Comparison of ENCODE assay signal across 12 mouse cellular contexts in genomic region chr9:69907123-69907945, GRCm38 (mm10).
A peak's percentile ranks its signal among the peaks of the same experiment; 100 is the strongest.
DNase-seq lines count a peak whose midpoint lies in the region; ATAC-seq and TF ChIP-seq lines count a peak whose summit lies in the region.
"Had no signal": no experiment of that assay in that cellular context is flagged by ENCODE, and none has a peak within 500 bp of the region (broad histone marks: within the 10 kb centered on the region; RNA-seq: fewer than 3 reads in every experiment).

No protein-coding gene starts in this region.

- TF ChIP-seq POLR2A in heart, adult 2 months (IDR thresholded peaks at IDR 0.05; ENCODE audit: insufficient read depth, low read depth, low read length), result no peak

- H3K4me1 ChIP-seq in heart, embryonic 15.5 days (replicated peaks), result peaks cover 4% of the 10 kb centered on the region; the same call in 1 of the 2 replicates
- H3K4me1 ChIP-seq in heart, adult 2 months (ENCODE audit: control insufficient read depth, insufficient read depth, low read length), result no peaks in the 10 kb centered on the region
- no peaks in the 10 kb centered on the region for H3K4me1 ChIP-seq in forebrain, embryonic 12.5 days
- H3K4me1 ChIP-seq: liver, embryonic 12.5 days had no signal

- TF ChIP-seq CTCF in heart, adult 2 months (IDR thresholded peaks at IDR 0.05), result no peak

- intact Hi-C loops in heart, adult 2 months (cut with DNase I), result no loop called here

- no peaks in the 10 kb centered on the region for H3K36me3 ChIP-seq in heart, embryonic 15.5 days
- H3K36me3 ChIP-seq in heart, adult 2 months (ENCODE audit: control insufficient read depth, insufficient read depth, low read length), result no peaks in the 10 kb centered on the region
- no peaks in the 10 kb centered on the region for H3K36me3 ChIP-seq in forebrain, embryonic 12.5 days (replicated peaks)
- H3K36me3 ChIP-seq: liver, embryonic 12.5 days had no signal

- no peaks in the 10 kb centered on the region for H3K79me2 ChIP-seq in heart, adult 2 months (replicated peaks; ENCODE audit: control insufficient read depth, insufficient read depth, low read length)

- no peak overlapping the region for H3K27ac ChIP-seq in heart, embryonic 15.5 days
- no peak overlapping the region for H3K27ac ChIP-seq in heart, adult 2 months
- H3K27ac ChIP-seq in forebrain, embryonic 12.5 days, result no peak overlapping the region
- H3K27ac ChIP-seq: liver, embryonic 12.5 days; stomach, postnatal 0 days had no signal

- no peaks in the 10 kb centered on the region for H3K9me3 ChIP-seq in heart, embryonic 15.5 days (replicated peaks)
- H3K9me3 ChIP-seq in forebrain, embryonic 12.5 days, result no peaks in the 10 kb centered on the region
- H3K9me3 ChIP-seq: liver, embryonic 12.5 days had no signal

- H3K9ac ChIP-seq in heart, embryonic 15.5 days, result no peak overlapping the region
- H3K9ac ChIP-seq in heart, adult 2 months (ENCODE audit: low read depth, low read length), result no peak overlapping the region
- no peak overlapping the region for H3K9ac ChIP-seq in forebrain, embryonic 12.5 days
- H3K9ac ChIP-seq: liver, embryonic 12.5 days had no signal

- peak overlapping the region; percentile 47 for H3K4me2 ChIP-seq in heart, embryonic 15.5 days
- peak overlapping the region; percentile 21 for H3K4me2 ChIP-seq in forebrain, embryonic 12.5 days
- H3K4me2 ChIP-seq: liver, embryonic 12.5 days had no signal

- ATAC-seq in heart, embryonic 15.5 days (replicated peaks; ENCODE audit: insufficient number of reproducible peaks, insufficient read depth, low FRiP score, low read depth), result no peak
- ATAC-seq in forebrain, embryonic 12.5 days (ENCODE audit: low FRiP score), result no peak
- ATAC-seq: liver, embryonic 12.5 days had no signal

- WGBS in heart, embryonic 15.5 days, result 28% methylated on average over 21 of the region's 21 CpGs
- WGBS in heart, adult 2 months, result 33% methylated on average over 21 of the region's 21 CpGs
- WGBS in forebrain, embryonic 12.5 days, result 20% methylated on average over 21 of the region's 21 CpGs

- TF ChIP-seq EP300 in heart, adult 2 months (IDR thresholded peaks at IDR 0.05; ENCODE audit: insufficient read depth, low read depth, low read length), result no peak

- H3K27me3 ChIP-seq in heart, embryonic 15.5 days, result peaks cover 6% of the 10 kb centered on the region
- peaks cover 2% of the 10 kb centered on the region; the same call in 1 of the 2 replicates for H3K27me3 ChIP-seq in heart, adult 2 months (ENCODE audit: control insufficient read depth, insufficient read depth, low read length)
- peaks cover 28% of the 10 kb centered on the region for H3K27me3 ChIP-seq in forebrain, embryonic 12.5 days

- DNase-seq in heart, adult 2 months, result no peak
- DNase-seq in brain, adult 2 months (ENCODE audit: low read depth, low spot score), result peak; percentile 11
- peak; percentile 59 for DNase-seq in mesoderm, embryonic 11.5 days (ENCODE audit: low read depth, low spot score)
- no peak for DNase-seq in lung, postnatal 14 days
- DNase-seq in spleen, adult 18-20 months, result no peak
- DNase-seq in B cell, adult 2 months, result no peak
- DNase-seq: cerebellum, adult 9-11 months had no signal

- H3K4me3 ChIP-seq in heart, embryonic 15.5 days, result 0 out of 2 replicates have a peak overlapping the region, but pooled peaks have one; percentile 13
- H3K4me3 ChIP-seq in heart, adult 2 months, result no peak overlapping the region
- no peak overlapping the region for H3K4me3 ChIP-seq in forebrain, embryonic 12.5 days (replicated peaks)
- H3K4me3 ChIP-seq: liver, embryonic 12.5 days; myocyte had no signal

Comparison
In these comparisons a context has a peak if more than half of its experiments do, and no peak if none do; other contexts are left out.
1. DNase-seq: peak in brain, adult 2 months (single experiment) and mesoderm, embryonic 11.5 days (single experiment); none in heart, adult 2 months (0 of 2), lung, postnatal 14 days (single experiment), spleen, adult 18-20 months (0 of 2) and B cell, adult 2 months (0 of 2).